Mouse (Mus musculus) midbrain, embryonic 16.5 days (tissue): ENCODE data around the gene Zfp668. TPM values are rescaled to one million over a fixed set of nuclear protein-coding genes. Genes with fewer than 3 reads are reported as not detected.

Experiments
- ATAC-seq: fragments of 200-750 bp; cut with Nextera tagmentation; 2 replicates; pipeline ENCODE4 v1.8.0; 2017; ENCODE audit warnings: moderate TSS enrichment
- H3K27ac ChIP-seq: fragments of 300-500 bp; sonication (generic); 2 replicates; pipeline ENCODE4 v1.5.1; 2014; ENCODE audit warnings: mild to moderate bottlenecking, low read length, mixed read lengths
- H3K27me3 ChIP-seq: fragments of 300-500 bp; sonication (generic); 2 replicates; pipeline ENCODE4 v1.6.1; 2014; ENCODE audit warnings: low read depth, low read length, mixed read lengths; ENCODE audit not compliant: control insufficient read depth, insufficient read depth
- H3K36me3 ChIP-seq: fragments of 300-500 bp; sonication (generic); 2 replicates; pipeline ENCODE4 v1.6.1; 2014; ENCODE audit warnings: mild to moderate bottlenecking, low read length, moderate library complexity, mixed read lengths; ENCODE audit not compliant: control insufficient read depth, insufficient read depth
- H3K4me1 ChIP-seq: fragments of 300-500 bp; sonication (generic); 2 replicates; pipeline ENCODE4 v1.6.1; 2014; ENCODE audit warnings: mild to moderate bottlenecking, low read length, mixed read lengths; ENCODE audit not compliant: control insufficient read depth, insufficient read depth
- H3K4me2 ChIP-seq: fragments of 300-500 bp; sonication (generic); 2 replicates; pipeline ENCODE4 v1.6.1; 2014; ENCODE audit warnings: mild to moderate bottlenecking, low read length, mixed read lengths
- H3K4me3 ChIP-seq: fragments of 300-500 bp; sonication (generic); 2 replicates; pipeline ENCODE4 v1.5.1; 2014; ENCODE audit warnings: low read depth, mild to moderate bottlenecking, low read length, moderate library complexity, mixed read lengths
- H3K9ac ChIP-seq: fragments of 300-500 bp; sonication (generic); 2 replicates; pipeline ENCODE4 v1.6.1; 2014; ENCODE audit warnings: low read depth, low read length, mixed read lengths
- H3K9me3 ChIP-seq: fragments of 300-500 bp; sonication (generic); replicated peaks from 2 replicates; pipeline ENCODE4 v1.6.1; 2014; ENCODE audit warnings: mild to moderate bottlenecking, low read length, mixed read lengths; ENCODE audit not compliant: control insufficient read depth, poor library complexity, severe bottlenecking
- whole genome bisulfite sequencing: fragments of 180-500 bp; shearing (Covaris S2); extraction: QIAGEN DNeasy Blood & Tissue Kit; methylation state at CpG from one replicate; pipeline ENCODE4 v1.1.7; 2014; 5-methylcytosine and 5-hydroxymethylcytosine counted together
- polyA plus RNA-seq: library from polyadenylated mRNA; unstranded; fragments of >200 nt; fragmentation: Nextera tagmentation; extraction: Ambion mirVana; gene quantifications from 2 replicates; pipeline ENCODE4 v1.2.1, GENCODE M21; 2015

Gene Zfp668
- polyA plus RNA-seq, 1 experiment from 2014 or later = 37.8 TPM

DNA sequence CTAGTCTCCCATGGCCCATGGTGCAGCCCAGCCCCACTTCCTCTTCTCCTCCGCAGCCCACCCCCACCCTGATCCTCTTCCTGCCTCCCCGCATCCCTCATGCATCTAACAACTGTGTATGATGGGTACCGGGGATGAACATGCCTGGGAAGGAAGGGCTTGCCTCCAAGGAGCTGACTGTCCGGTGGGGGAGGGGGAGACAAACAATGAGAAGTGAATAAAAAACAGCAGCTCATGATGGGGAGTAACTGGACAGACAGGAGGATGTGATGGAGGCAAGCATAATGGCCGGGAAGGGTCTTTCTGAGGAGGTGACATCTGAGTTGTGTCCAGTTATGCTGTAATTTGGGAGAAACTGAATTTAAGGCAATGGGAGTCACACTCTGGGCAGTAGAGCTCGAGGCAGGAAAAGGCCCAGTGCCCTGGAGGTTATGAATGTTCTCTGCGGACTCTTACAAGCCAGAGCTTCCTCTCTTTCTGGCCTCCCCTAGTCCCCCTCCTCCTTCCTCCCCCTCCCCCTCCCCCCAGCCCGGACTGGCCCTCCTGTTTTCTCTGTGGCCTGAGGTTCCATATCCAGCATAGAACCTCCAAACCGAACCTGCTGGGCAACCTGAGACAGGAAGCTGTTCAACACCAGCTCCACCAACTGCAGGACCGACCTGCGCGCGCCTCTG lies 55.7 kb downstream of the Zfp668 start:
- Histone ChIP-seq H3K9ac (no peak overlapping the region), H3K36me3 (no peaks in the 10 kb centered on the region), H3K4me2 (no peak overlapping the region), H3K27ac (no peak overlapping the region), H3K4me1 (peaks cover 26% of the 10 kb centered on the region), H3K4me3 (no peak overlapping the region), H3K27me3 (no peaks in the 10 kb centered on the region), H3K9me3 (no peaks in the 10 kb centered on the region)
- 79% methylated on average over 12 of the region's 13 CpGs for WGBS
- ATAC-seq = no peak

DNA sequence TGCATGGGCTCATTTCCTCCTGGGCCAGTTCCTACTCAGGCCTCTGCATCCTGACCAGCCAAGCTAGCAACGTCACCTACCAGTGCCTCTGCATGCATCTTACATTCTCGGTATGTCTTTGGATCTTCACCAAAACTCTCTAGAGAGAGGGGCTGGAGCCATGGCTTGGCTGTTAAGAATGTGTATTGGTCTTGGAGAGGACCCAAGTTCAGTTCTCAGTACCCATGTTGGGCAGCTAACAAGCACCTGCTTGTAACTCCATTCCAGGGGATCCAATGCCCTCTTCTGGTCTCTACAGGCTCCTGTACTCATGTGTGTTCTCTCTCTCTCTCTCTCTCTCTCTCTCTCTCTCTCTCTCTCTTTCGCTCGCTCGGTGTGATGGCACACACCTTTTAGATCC lies 58.9 kb downstream of the Zfp668 start:
- Histone ChIP-seq H3K9me3 (no peaks in the 10 kb centered on the region), H3K4me3 (no peak overlapping the region), H3K9ac (no peak overlapping the region), H3K27ac (no peak overlapping the region), H3K4me2 (no peak overlapping the region), H3K4me1 (peaks cover 16% of the 10 kb centered on the region), H3K27me3 (no peaks in the 10 kb centered on the region), H3K36me3 (peaks cover 14% of the 10 kb centered on the region)
- WGBS = 91% methylated on average over 5 of the region's 5 CpGs
- no peak for ATAC-seq

DNA sequence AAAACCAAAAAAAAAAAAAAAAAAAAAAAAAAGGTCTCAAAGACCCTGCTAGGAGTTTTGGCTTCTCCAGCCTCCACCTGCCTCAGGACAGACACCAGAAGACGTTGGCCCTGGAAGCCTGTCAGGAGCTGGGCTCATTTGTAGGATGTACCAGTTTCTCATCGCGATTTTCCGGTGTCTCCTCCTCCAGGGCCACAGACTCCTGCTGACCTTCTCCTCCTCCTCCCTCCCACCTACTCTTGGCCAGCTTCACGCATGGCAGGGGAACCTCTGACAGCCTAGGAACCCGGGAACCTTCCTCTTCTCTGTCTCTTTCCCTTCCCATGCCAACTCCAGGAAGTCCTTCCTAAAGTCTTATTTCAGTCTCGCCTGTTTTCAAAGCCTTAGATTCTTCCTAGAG lies 59.6 kb downstream of the Zfp668 start:
- no peak for ATAC-seq
- Histone ChIP-seq H3K27me3 (no peaks in the 10 kb centered on the region), H3K36me3 (peaks cover 14% of the 10 kb centered on the region), H3K27ac (no peak overlapping the region), H3K4me1 (peaks cover 8% of the 10 kb centered on the region), H3K9me3 (no peaks in the 10 kb centered on the region), H3K4me2 (no peak overlapping the region), H3K4me3 (no peak overlapping the region), H3K9ac (no peak overlapping the region)
- 86% methylated on average over 7 of the region's 7 CpGs for WGBS

DNA sequence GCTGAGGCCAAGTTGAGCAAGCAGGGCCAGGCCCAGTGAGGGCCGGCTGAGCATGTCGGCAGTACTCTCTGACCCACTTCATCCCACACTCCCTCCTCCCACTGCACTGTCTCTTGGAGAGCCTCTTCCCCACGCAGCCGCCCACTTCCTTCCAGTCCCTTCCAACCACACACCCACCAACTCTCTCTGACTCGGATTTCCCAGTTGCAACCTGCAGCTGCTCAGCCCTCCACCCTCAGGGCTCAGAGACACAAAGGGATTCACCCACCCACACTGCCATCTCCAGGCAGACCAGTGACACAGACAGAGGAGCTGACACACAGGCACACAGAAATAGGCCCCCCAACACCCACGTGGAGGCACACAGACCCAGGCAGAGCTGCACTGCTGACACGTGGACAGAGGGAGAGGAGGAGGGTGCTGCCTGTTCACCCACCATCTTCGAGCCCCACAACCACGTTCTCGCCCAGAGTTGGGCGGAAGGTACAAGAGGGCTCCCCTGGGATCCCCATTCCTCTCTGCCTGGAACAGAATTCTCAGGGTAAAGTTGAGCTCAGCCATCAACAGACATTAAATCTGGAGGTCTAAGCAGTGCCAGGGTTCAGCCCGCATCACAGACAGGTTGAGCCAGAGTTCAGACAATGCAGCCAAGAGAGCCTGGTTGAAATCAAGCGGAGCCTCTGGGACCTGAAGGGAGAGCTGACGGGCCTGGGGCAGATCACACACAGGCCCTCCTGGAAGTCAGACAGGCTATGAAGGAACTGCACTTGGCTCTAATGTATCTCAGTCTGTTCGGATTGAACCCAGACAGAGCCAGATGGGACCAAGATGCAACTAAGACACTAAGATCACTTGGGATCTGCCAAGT lies 60.4 kb downstream of the Zfp668 start:
- H3K27me3 ChIP-seq = no peaks in the 10 kb centered on the region
- peaks cover 2% of the 10 kb centered on the region; the same call in 1 of the 2 replicates for H3K4me1 ChIP-seq
- H3K4me3 ChIP-seq = no peak overlapping the region
- H3K36me3 ChIP-seq = peaks cover 15% of the 10 kb centered on the region
- no peak overlapping the region for H3K27ac ChIP-seq
- no peaks in the 10 kb centered on the region for H3K9me3 ChIP-seq
- no peak overlapping the region for H3K4me2 ChIP-seq
- no peak for ATAC-seq
- H3K9ac ChIP-seq = no peak overlapping the region
- WGBS = 72% methylated on average over 15 of the region's 15 CpGs

DNA sequence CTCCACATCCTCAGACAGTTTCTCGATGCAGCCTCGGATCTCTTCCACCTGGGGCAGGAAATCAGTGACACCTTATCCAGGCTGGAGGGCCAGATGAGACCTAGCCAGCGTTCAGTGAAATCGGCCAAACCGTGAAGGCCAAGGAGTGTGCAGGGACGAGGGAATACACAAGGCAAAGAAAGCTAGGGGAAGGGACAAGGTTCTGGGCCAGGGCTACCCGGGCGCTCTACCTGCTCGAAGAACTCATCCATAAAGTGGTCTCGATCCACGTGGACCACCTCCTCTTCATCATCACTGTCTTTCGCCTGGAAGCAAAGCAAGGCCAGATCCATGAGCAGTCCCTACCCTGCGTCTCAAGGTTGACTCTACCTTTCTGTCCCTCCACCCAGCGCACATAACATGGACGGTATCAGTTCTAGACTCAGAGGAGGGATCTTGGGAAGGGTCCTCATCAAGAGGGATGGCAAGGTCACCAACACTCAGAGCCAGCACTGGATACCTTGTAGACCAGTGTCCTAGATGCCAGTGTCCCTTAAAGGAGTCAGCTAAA lies 61.4 kb downstream of the Zfp668 start:
- ATAC-seq = no peak
- H3K9ac ChIP-seq = no peak overlapping the region
- H3K4me1 ChIP-seq = no peaks in the 10 kb centered on the region
- H3K9me3 ChIP-seq = no peaks in the 10 kb centered on the region
- H3K27me3 ChIP-seq = no peaks in the 10 kb centered on the region
- no peak overlapping the region for H3K27ac ChIP-seq
- H3K4me2 ChIP-seq = no peak overlapping the region
- H3K4me3 ChIP-seq = no peak overlapping the region
- H3K36me3 ChIP-seq = peaks cover 23% of the 10 kb centered on the region
- WGBS = 96% methylated on average over 15 of the region's 15 CpGs

GRCm38 (mm10) chr7:127814241-127814921 lies 62.2 kb downstream of the Zfp668 start:
- Histone ChIP-seq H3K36me3 (peaks cover 29% of the 10 kb centered on the region), H3K4me2 (no peak overlapping the region), H3K4me3 (no peak overlapping the region), H3K27ac (no peak overlapping the region; the same call in 1 of the 2 replicates), H3K9ac (no peak overlapping the region), H3K9me3 (no peaks in the 10 kb centered on the region), H3K27me3 (no peaks in the 10 kb centered on the region), H3K4me1 (no peaks in the 10 kb centered on the region)
- 90% methylated on average over 19 of the region's 19 CpGs for WGBS
- ATAC-seq = no peak

DNA sequence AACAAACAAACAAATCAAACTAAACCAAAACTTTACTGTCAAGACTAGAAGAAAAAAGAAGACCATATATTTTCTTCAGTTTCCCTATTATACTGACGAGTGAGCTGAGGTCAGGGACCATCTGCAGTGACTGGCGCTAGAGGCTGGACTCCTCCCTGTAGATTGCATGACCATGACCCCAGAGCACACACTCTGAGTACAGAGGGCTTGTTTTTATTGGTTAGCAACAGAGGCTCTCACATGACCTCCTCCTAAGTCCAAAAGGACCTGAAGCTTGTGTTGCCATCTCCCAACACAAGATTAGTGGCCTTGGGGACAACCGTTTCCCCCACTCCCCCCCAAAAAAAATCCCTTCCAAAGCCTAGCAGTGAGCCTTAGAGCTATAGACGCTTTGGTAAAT lies 62.8 kb downstream of the Zfp668 start:
- Histone ChIP-seq H3K4me3 (no peak overlapping the region), H3K9ac (no peak overlapping the region), H3K27ac (no peak overlapping the region; the same call in 1 of the 2 replicates), H3K27me3 (no peaks in the 10 kb centered on the region), H3K4me2 (no peak overlapping the region), H3K4me1 (no peaks in the 10 kb centered on the region), H3K36me3 (peaks cover 29% of the 10 kb centered on the region), H3K9me3 (no peaks in the 10 kb centered on the region)
- ATAC-seq = no peak
- 88% methylated on average over 4 of the region's 4 CpGs for WGBS
